Mouse (Mus musculus): ENCODE data around the gene Plekhg1.

DNA sequence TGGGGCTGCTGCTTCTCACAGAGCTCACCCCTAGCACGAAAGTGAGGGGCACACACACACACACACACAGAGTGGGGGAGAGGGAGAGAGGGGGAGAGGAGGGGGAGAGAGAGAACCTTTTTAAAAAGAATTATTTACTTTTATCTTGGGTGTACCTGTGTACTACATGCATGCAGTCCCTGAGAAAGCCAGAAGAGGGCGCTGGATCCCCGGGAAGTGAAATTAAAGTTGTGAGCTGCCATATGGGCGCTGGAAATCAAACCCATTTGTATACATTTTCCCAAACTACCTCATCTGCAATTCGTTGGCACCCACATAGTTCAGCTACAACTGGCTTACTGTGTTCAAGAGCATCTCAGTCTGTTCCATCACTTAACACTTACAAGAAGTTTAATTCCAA lies 218.4 kb downstream of the Plekhg1 start:
- TF ChIP-seq CTCF (IDR thresholded peaks at IDR 0.05; ENCODE audit: low read depth): no peak
- TF ChIP-seq EP300 (IDR thresholded peaks at IDR 0.05; ENCODE audit: low read depth): no peak
